Mouse (Mus musculus) inflammation-experienced regulatory T-cells, adult 6 months (primary cell): Measurements from ENCODE around the gene Umodl1. TPM values are rescaled to one million over a fixed set of nuclear protein-coding genes. Genes with fewer than 3 reads are reported as not detected.

Source experiments
- ATAC-seq: one replicate; pipeline ENCODE4 v1.8.0; 2017
- polyA plus RNA-seq, 3 experiments: library from polyadenylated mRNA; unstranded; fragments of 100-300 nt; shearing (Covaris generic); gene quantifications; one replicate each; pipeline ENCODE4 v1.2.1; 2017

The Umodl1 gene
- polyA plus RNA-seq, 3 experiments from 2014 or later = not detected

GRCm38 (mm10) chr17:31040421-31040820, 86.0 kb downstream of the Umodl1 start:
- ATAC-seq = no peak

- ATAC-seq = no peak
Measured at GRCm38 (mm10) chr17:31042751-31043150, 88.3 kb downstream of the Umodl1 start.

GRCm38 (mm10) chr17:31057151-31057890, 102.9 kb downstream of the Umodl1 start, which contains the start of gene Abcg1:
TSS of gene Abcg1 (plus strand) at chr17:31057675.
- ATAC-seq = peak; percentile 57

GRCm38 (mm10) chr17:31057891-31058744, 103.7 kb downstream of the Umodl1 start:
- ATAC-seq = no peak

- ATAC-seq = peak; percentile 74
Measured at GRCm38 (mm10) chr17:31058745-31059085, 104.3 kb downstream of the Umodl1 start.

GRCm38 (mm10) chr17:31060196-31060587, 105.8 kb downstream of the Umodl1 start:
- ATAC-seq = no peak

Other genes starting within 250 kb of the Umodl1 start
- under 1 TPM in 2 of 3 experiments, not detected in 1; 0.08 to 0.18 TPM for gene Glp1r, start 52.8 kb upstream of the Umodl1 start, polyA plus RNA-seq
- 100 to 1,000 TPM in 1 of 3 experiments, 10 to 100 TPM in 2; 67.1 to 113 (median 95.6) TPM for gene Abcg1, start 103.0 kb downstream of the Umodl1 start, polyA plus RNA-seq
- gene Tff3, start 175.0 kb downstream of the Umodl1 start, polyA plus RNA-seq = not detected
- not detected for gene Tff2, start 189.6 kb downstream of the Umodl1 start, polyA plus RNA-seq
- gene Tff1, start 210.6 kb downstream of the Umodl1 start, polyA plus RNA-seq = under 1 TPM in 1 of 3 experiments, not detected in 2; 0.70 TPM
- 1 to 10 TPM; 1.3 to 5.3 (median 4.6) TPM for gene Tmprss3, start 244.3 kb downstream of the Umodl1 start, polyA plus RNA-seq